Mouse (Mus musculus) hindbrain, embryonic 14.5 days (tissue): ENCODE results near the gene Triap1. TPM values are rescaled to one million over a fixed set of nuclear protein-coding genes. Genes with fewer than 3 reads are reported as not detected.
"Not testable (repeated sequence)": the region's sequence is repeated elsewhere in the genome, so short reads cannot be mapped to it uniquely, and the experiment has no call there.

Source experiments
- ATAC-seq: fragments of 200-750 bp; cut with Nextera tagmentation; 2 replicates; pipeline ENCODE4 v1.8.0; 2017; ENCODE audit warnings: moderate number of reproducible peaks, mild to moderate bottlenecking, moderate TSS enrichment, moderate library complexity; ENCODE audit not compliant: low FRiP score
- DNase-seq: peaks from one replicate; pipeline ENCODE4 v3.0.0-alpha.2; 2015; ENCODE audit warnings: low spot score
- H3K27ac ChIP-seq: fragments of 300-500 bp; sonication (generic); 2 replicates; pipeline ENCODE4 v1.5.1; 2014; ENCODE audit warnings: mild to moderate bottlenecking, moderate library complexity
- H3K27me3 ChIP-seq: fragments of 300-500 bp; sonication (generic); 2 replicates; pipeline ENCODE4 v1.6.1; 2014; ENCODE audit warnings: mild to moderate bottlenecking, low read length, mixed read lengths; ENCODE audit not compliant: control insufficient read depth, insufficient read depth
- H3K36me3 ChIP-seq: fragments of 300-500 bp; sonication (generic); replicated peaks from 2 replicates; pipeline ENCODE4 v1.6.1; 2014; ENCODE audit not compliant: control insufficient read depth, insufficient read depth
- H3K4me1 ChIP-seq: fragments of 300-500 bp; sonication (generic); replicated peaks from 2 replicates; pipeline ENCODE4 v1.6.1; 2014; ENCODE audit warnings: antibody characterized with exemption, low read length, mixed read lengths; ENCODE audit not compliant: control insufficient read depth, insufficient read depth
- H3K4me2 ChIP-seq: fragments of 300-500 bp; sonication (generic); replicated peaks from 2 replicates; pipeline ENCODE4 v1.6.1; 2014; ENCODE audit warnings: mild to moderate bottlenecking, moderate library complexity
- H3K4me3 ChIP-seq: fragments of 300-500 bp; sonication (generic); replicated peaks from 2 replicates; pipeline ENCODE4 v1.5.1; 2014; ENCODE audit warnings: mild to moderate bottlenecking, low read length
- H3K9ac ChIP-seq: fragments of 300-500 bp; sonication (generic); 2 replicates; pipeline ENCODE4 v1.6.1; 2014
- H3K9me3 ChIP-seq: fragments of 300-500 bp; sonication (generic); 2 replicates; pipeline ENCODE4 v1.6.1; 2016; ENCODE audit warnings: low read length; ENCODE audit not compliant: control insufficient read depth
- WGBS: fragments of 180-500 bp; shearing (Covaris S2); extraction: QIAGEN DNeasy Blood & Tissue Kit; methylation state at CpG from one replicate; pipeline ENCODE4 v1.1.7; 2014; 5-methylcytosine and 5-hydroxymethylcytosine counted together
- polyA plus RNA-seq: library from polyadenylated mRNA; unstranded; fragments of >200 nt; fragmentation: Nextera tagmentation; extraction: Ambion mirVana; gene quantifications from 2 replicates; pipeline ENCODE4 v1.2.1, GENCODE M21; 2014

The Triap1 gene
- polyA plus RNA-seq, 1 experiment from 2014 or later, result 50.1 TPM

DNA sequence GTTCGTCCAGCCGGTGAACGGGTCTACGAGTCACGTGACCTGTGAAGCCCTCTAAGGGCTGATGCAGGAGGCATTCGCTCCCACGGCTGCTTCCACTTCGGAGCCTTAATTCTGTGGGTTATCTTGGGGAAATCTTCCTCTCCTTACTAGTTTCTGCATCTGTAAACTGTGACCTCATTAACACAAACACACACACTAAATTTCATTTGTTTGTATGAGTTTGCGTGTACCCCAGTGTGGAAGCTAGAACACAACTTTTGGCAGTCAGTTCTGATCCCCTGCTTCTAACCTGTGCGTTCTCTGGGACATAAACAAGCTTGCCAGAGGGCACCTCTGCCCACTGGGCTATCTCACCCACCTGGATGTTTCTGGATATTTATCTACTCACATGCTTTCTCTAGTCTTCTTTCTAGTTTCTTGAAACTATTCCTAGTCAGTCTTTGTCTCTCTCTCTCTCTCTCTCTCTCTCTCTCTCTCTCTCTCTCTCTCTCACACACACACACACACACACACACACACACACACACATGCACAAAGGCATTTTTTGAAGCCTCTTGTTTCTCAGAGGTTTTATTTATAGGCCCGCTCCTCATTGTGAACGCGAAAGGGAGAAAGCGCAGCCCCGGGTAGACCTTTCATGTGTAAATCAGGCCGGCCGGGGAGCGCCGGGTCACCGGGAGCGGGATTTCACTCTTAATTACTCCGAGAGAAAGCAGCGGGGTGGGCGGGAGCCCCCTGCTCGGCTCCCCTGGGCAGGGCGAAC lies 32.6 kb downstream of the Triap1 start:
- Histone ChIP-seq H3K4me3 (peak overlapping the region; percentile 22; the same call in 1 of the 2 replicates), H3K9ac (peak overlapping the region; percentile 62), H3K27me3 (no peaks in the 10 kb centered on the region), H3K9me3 (no peaks in the 10 kb centered on the region), H3K27ac (0 out of 2 replicates have a peak overlapping the region, but pooled peaks have one; percentile 47), H3K4me2 (peak overlapping the region; percentile 69), H3K4me1 (peaks cover 6% of the 10 kb centered on the region; the same call in 1 of the 2 replicates), H3K36me3 (no peaks in the 10 kb centered on the region)
- DNase-seq (peak; percentile 60), ATAC-seq (peak; percentile 80; the same call in 1 of the 2 replicates)
- WGBS, result 6% methylated on average over 26 of the region's 26 CpGs

DNA sequence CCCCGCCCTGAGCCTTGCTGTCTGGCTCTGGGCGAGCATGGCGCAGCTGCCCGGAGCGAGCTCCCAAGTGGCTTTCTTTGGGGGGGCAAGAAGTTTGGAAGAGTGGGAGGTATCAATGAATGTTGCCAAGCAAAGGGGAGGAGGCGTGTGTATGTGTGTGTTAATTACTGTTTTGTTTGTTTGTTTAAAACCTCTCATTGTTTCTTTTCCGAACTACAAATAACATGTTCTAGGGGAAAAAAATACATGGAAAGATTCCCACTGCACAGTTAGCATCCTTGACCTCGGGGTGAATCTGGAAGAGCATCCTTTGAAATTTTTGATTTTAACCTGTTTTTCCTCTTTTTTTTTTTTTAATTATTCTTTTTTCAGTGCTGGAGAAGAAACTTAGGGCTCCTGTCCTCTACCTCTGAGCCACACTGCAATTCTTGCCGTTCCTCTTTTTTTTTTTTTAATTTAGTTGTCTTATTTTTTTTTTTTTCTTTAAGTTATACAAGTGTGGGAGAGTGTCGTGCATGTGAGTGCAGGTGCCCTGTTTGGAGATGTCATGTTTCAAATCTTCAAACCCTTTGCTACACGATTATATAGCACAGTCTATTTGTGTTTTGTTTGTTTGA lies 33.3 kb downstream of the Triap1 start:
- peaks cover 6% of the 10 kb centered on the region; the same call in 1 of the 2 replicates for H3K4me1 ChIP-seq
- no peaks in the 10 kb centered on the region for H3K27me3 ChIP-seq
- ATAC-seq, result no peak
- H3K4me3 ChIP-seq, result peak overlapping the region; percentile 22; the same call in 1 of the 2 replicates
- peak overlapping the region; percentile 62 for H3K9ac ChIP-seq
- no peak for DNase-seq
- no peaks in the 10 kb centered on the region for H3K9me3 ChIP-seq
- H3K4me2 ChIP-seq, result peak overlapping the region; percentile 69
- H3K27ac ChIP-seq, result no peak overlapping the region; the same call in none of the 2 replicates
- no peaks in the 10 kb centered on the region for H3K36me3 ChIP-seq
- WGBS, result 9% methylated on average over 11 of the region's 11 CpGs

GRCm38 (mm10) chr5:115375436-115375835 lies 34.4 kb downstream of the Triap1 start:
- H3K27me3 ChIP-seq, result no peaks in the 10 kb centered on the region
- H3K27ac ChIP-seq, result no peak overlapping the region
- H3K4me1 ChIP-seq, result peaks cover 6% of the 10 kb centered on the region; the same call in 1 of the 2 replicates
- no peak overlapping the region for H3K4me2 ChIP-seq
- no peaks in the 10 kb centered on the region for H3K9me3 ChIP-seq
- H3K4me3 ChIP-seq, result no peak overlapping the region
- H3K36me3 ChIP-seq, result no peaks in the 10 kb centered on the region
- H3K9ac ChIP-seq, result no peak overlapping the region
- WGBS, result 87% methylated on average over 2 of the region's 2 CpGs
- ATAC-seq, result no peak
- no peak for DNase-seq

GRCm38 (mm10) chr5:115378882-115379281 lies 37.9 kb downstream of the Triap1 start:
- ATAC-seq, result not testable (repeated sequence)

GRCm38 (mm10) chr5:115391935-115392334 lies 50.9 kb downstream of the Triap1 start:
- no peak for ATAC-seq
- DNase-seq, result no peak
- Histone ChIP-seq H3K9ac (no peak overlapping the region), H3K36me3 (no peaks in the 10 kb centered on the region), H3K27ac (no peak overlapping the region), H3K27me3 (no peaks in the 10 kb centered on the region), H3K4me3 (no peak overlapping the region), H3K4me1 (0 out of 2 replicates have a peak, but pooled peaks cover 5% of the 10 kb centered on the region), H3K9me3 (no peaks in the 10 kb centered on the region), H3K4me2 (no peak overlapping the region)
- WGBS, result 35% methylated on average over 9 of the region's 9 CpGs

More at GRCm38 (mm10) chr5:115378882-115379281, 37.9 kb downstream of the Triap1 start:
- H3K27ac ChIP-seq, H3K36me3 ChIP-seq, H3K9ac ChIP-seq, DNase-seq, H3K27me3 ChIP-seq, H3K4me3 ChIP-seq, H3K9me3 ChIP-seq, H3K4me1 ChIP-seq, H3K4me2 ChIP-seq: not testable (repeated sequence)
- 81% methylated on average over 2 of the region's 2 CpGs for WGBS

DNA sequence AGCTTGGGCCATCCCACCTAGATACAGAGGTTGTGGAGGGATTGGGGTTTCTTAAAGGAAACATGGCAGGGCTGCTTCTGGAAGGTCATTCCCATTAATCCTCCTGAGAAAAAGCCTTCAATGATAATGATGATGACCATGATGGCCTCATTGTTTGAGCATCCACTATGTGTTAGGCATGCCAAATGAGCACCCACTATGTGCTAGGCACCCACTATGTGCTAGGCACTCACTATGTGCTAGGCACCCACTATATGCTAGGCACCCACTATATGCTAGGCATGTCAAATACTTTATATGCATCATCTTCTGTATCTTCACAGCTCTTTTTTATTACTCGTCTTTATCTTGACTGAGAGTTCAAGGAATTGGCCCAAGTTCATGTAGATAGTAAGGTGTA lies 51.9 kb downstream of the Triap1 start:
- Histone ChIP-seq H3K36me3 (no peaks in the 10 kb centered on the region), H3K27me3 (no peaks in the 10 kb centered on the region), H3K4me2 (no peak overlapping the region), H3K4me1 (0 out of 2 replicates have a peak, but pooled peaks cover 10% of the 10 kb centered on the region), H3K9ac (no peak overlapping the region), H3K4me3 (no peak overlapping the region), H3K27ac (no peak overlapping the region), H3K9me3 (no peaks in the 10 kb centered on the region)
- WGBS, result 91% methylated on average over 1 of the region's 1 CpGs
- no peak for DNase-seq
- ATAC-seq, result no peak

Other genes starting within 250 kb of the Triap1 start
- gene Gm10401, start 242.9 kb upstream of the Triap1 start, polyA plus RNA-seq, result 49.1 and 53.0 TPM in 2 replicates
- gene Acads, start 221.9 kb upstream of the Triap1 start, polyA plus RNA-seq, result 11.1 and 12.5 TPM in 2 replicates
- gene Unc119b, start 206.2 kb upstream of the Triap1 start, polyA plus RNA-seq, result 31.2 and 39.0 TPM in 2 replicates
- 21.0 and 26.4 TPM in 2 replicates for gene Mlec, start 183.0 kb upstream of the Triap1 start, polyA plus RNA-seq
- 17.7 and 22.8 TPM in 2 replicates for gene Cabp1, start 146.8 kb upstream of the Triap1 start, polyA plus RNA-seq
- 107 and 114 TPM in 2 replicates for gene Pop5, start 105.4 kb upstream of the Triap1 start, polyA plus RNA-seq
- 101 and 113 TPM in 2 replicates for gene Rnf10, start 68.3 kb upstream of the Triap1 start, polyA plus RNA-seq
- gene Coq5, start 61.6 kb upstream of the Triap1 start, polyA plus RNA-seq, result 52.5 and 57.6 TPM in 2 replicates
- gene Dynll1, start 40.2 kb upstream of the Triap1 start, polyA plus RNA-seq, result 1,269 and 1,310 TPM in 2 replicates
- 140 and 145 TPM in 2 replicates for gene Srsf9, start 14.0 kb upstream of the Triap1 start, polyA plus RNA-seq
- gene Gatc, start within 50 bp of the Triap1 start, polyA plus RNA-seq, result 41.8 and 42.2 TPM in 2 replicates
- 1,199 and 1,253 TPM in 2 replicates for gene Cox6a1, start 7.8 kb downstream of the Triap1 start, polyA plus RNA-seq
- 59.6 and 60.2 TPM in 2 replicates for gene Msi1, start 88.4 kb downstream of the Triap1 start, polyA plus RNA-seq
- gene Pla2g1b, start 125.0 kb downstream of the Triap1 start, polyA plus RNA-seq, result 0.67 TPM in 1 of 2 replicates, not detected in the other
- gene Sirt4, start 143.5 kb downstream of the Triap1 start, polyA plus RNA-seq, result 19.1 and 20.3 TPM in 2 replicates
- gene Pxn, start 165.5 kb downstream of the Triap1 start, polyA plus RNA-seq, result 11.3 and 12.2 TPM in 2 replicates
- gene Rplp0, start 218.2 kb downstream of the Triap1 start, polyA plus RNA-seq, result 952 and 1,000 TPM in 2 replicates
- gene Gcn1l1, start 224.0 kb downstream of the Triap1 start, polyA plus RNA-seq, result 40.5 and 45.2 TPM in 2 replicates